Mouse (Mus musculus) C2C12 (cell line): ENCODE measurements around the gene Olfr819. TPM values are rescaled to one million over a fixed set of nuclear protein-coding genes. Genes with fewer than 3 reads are reported as not detected.
"Not testable (repeated sequence)": the region's sequence is repeated elsewhere in the genome, so short reads cannot be mapped to it uniquely, and the experiment has no call there.

ENCODE experiments used
- H3K27me3 ChIP-seq: one replicate; pipeline ENCODE4 v1.6.1; 2011; ENCODE audit not compliant: control insufficient read depth, insufficient read depth, insufficient read length
- H3K36me3 ChIP-seq: one replicate; pipeline ENCODE4 v1.6.1; 2011; ENCODE audit not compliant: control insufficient read depth, insufficient read depth
- H3K4me3 ChIP-seq: one replicate; pipeline ENCODE4 v1.5.1; 2011; ENCODE audit warnings: mild to moderate bottlenecking, control low read depth; ENCODE audit not compliant: poor library complexity, insufficient read depth, severe bottlenecking
- H3K79me2 ChIP-seq: one replicate; pipeline ENCODE4 v1.6.1; 2011; ENCODE audit not compliant: control insufficient read depth, insufficient read depth
- H3K79me3 ChIP-seq: one replicate; pipeline ENCODE4 v1.6.1; 2011; ENCODE audit warnings: low read depth, control low read depth
- H3ac ChIP-seq: one replicate; pipeline ENCODE3; 2011; ENCODE audit warnings: low read depth; ENCODE audit not compliant: control insufficient read depth, insufficient read length
- CTCF ChIP-seq: IDR thresholded peaks from one replicate; pipeline ENCODE4 v1.5.1; 2011; ENCODE audit not compliant: control insufficient read depth, insufficient read depth, insufficient read length
- FOSL1 ChIP-seq: IDR thresholded peaks from one replicate; pipeline ENCODE4 v1.8.0; 2011; ENCODE audit warnings: mild to moderate bottlenecking, low read length; ENCODE audit not compliant: poor library complexity, insufficient read depth, severe bottlenecking
- MAX ChIP-seq: IDR thresholded peaks from one replicate; pipeline ENCODE4 v1.6.1; 2011; ENCODE audit warnings: mild to moderate bottlenecking, control low read depth
- MYOD1 ChIP-seq: IDR thresholded peaks from one replicate; pipeline ENCODE4 v1.6.1; 2011; ENCODE audit warnings: low read depth; ENCODE audit not compliant: control insufficient read depth, insufficient read length
- MYOG ChIP-seq: IDR thresholded peaks from one replicate; pipeline ENCODE4 v1.6.1; 2011; ENCODE audit not compliant: control insufficient read depth, insufficient read length; ENCODE audit errors: extremely low read depth
- long read RNA-seq, 2 experiments: library from polyadenylated mRNA; unstranded; transcript quantifications; one replicate each; pipeline ENCODE4 v2.0.0; 2019 to 2020
- polyA plus RNA-seq: library from polyadenylated mRNA; unstranded; fragments of >200 nt; fragmentation: generic; extraction: Trizol; gene quantifications from one replicate; pipeline ENCODE4 v1.2.1, GENCODE M21; 2012; ENCODE audit warnings: missing spikeins

The Olfr819 gene
- not detected for polyA plus RNA-seq
- long read RNA-seq, experiment 1 = 0 reads
- long read RNA-seq, experiment 2 = 0 reads

GRCm38 (mm10) chr10:129967166-129967565 lies at the start of gene Olfr819:
TSS of gene Olfr819 (minus strand) at chr10:129967266.
- H3K27me3 ChIP-seq = not testable (repeated sequence)

GRCm38 (mm10) chr10:130012321-130012720 lies 45.3 kb upstream of the Olfr819 start, which contains the start of gene Olfr820:
TSS of gene Olfr820 (plus strand) at chr10:130012621.
- no peak within 1 kb of the TSS for H3K4me3 ChIP-seq
- no peak for TF ChIP-seq FOSL1
- no peak for TF ChIP-seq CTCF
- no peak for TF ChIP-seq MYOG
- no peak for TF ChIP-seq MAX
- TF ChIP-seq MYOD1 = no peak
- H3K79me3 ChIP-seq = no peaks in the 10 kb centered on the region
- H3ac ChIP-seq = no peak within 1 kb of the TSS
- no peaks in the 10 kb centered on the region for H3K79me2 ChIP-seq
- H3K36me3 ChIP-seq = no peaks in the 10 kb centered on the region
- no peaks in the 10 kb centered on the region for H3K27me3 ChIP-seq

More at GRCm38 (mm10) chr10:129967166-129967565, at the start of gene Olfr819:
- not testable (repeated sequence) for H3K36me3 ChIP-seq, H3K79me2 ChIP-seq, H3ac ChIP-seq, H3K4me3 ChIP-seq, H3K79me3 ChIP-seq

GRCm38 (mm10) chr10:130005366-130005765 lies 38.3 kb upstream of the Olfr819 start:
- H3K27me3 ChIP-seq, H3K36me3 ChIP-seq, H3K79me2 ChIP-seq, H3K4me3 ChIP-seq, H3ac ChIP-seq, H3K79me3 ChIP-seq: not testable (repeated sequence)

- H3K4me3 ChIP-seq, H3ac ChIP-seq, H3K36me3 ChIP-seq, H3K79me3 ChIP-seq, H3K27me3 ChIP-seq, H3K79me2 ChIP-seq: not testable (repeated sequence)
Measured at GRCm38 (mm10) chr10:130004104-130004503, 37.0 kb upstream of the Olfr819 start.

- not testable (repeated sequence) for H3K36me3 ChIP-seq, H3ac ChIP-seq
Measured at GRCm38 (mm10) chr10:129984962-129985361, 17.9 kb upstream of the Olfr819 start, which contains the start of gene Gm10310. TSS of gene Gm10310 (minus strand) at chr10:129985062.

GRCm38 (mm10) chr10:129981867-129982266 lies 14.8 kb upstream of the Olfr819 start:
- not testable (repeated sequence) for H3K79me2 ChIP-seq, H3K36me3 ChIP-seq, H3ac ChIP-seq, H3K79me3 ChIP-seq, H3K4me3 ChIP-seq, H3K27me3 ChIP-seq

More at GRCm38 (mm10) chr10:129984962-129985361, 17.9 kb upstream of the Olfr819 start, which contains the start of gene Gm10310:
- H3K27me3 ChIP-seq, H3K79me2 ChIP-seq, H3K4me3 ChIP-seq, H3K79me3 ChIP-seq: not testable (repeated sequence)

- H3ac ChIP-seq, H3K4me3 ChIP-seq, H3K79me2 ChIP-seq, H3K27me3 ChIP-seq, H3K36me3 ChIP-seq, H3K79me3 ChIP-seq: not testable (repeated sequence)
Measured at GRCm38 (mm10) chr10:129976040-129976439, 9.0 kb upstream of the Olfr819 start, which contains the start of gene Olfr247. TSS of gene Olfr247 (minus strand) at chr10:129976140.

GRCm38 (mm10) chr10:129972994-129973393 lies 5.9 kb upstream of the Olfr819 start:
- not testable (repeated sequence) for H3K36me3 ChIP-seq, H3ac ChIP-seq, H3K27me3 ChIP-seq

GRCm38 (mm10) chr10:129966232-129966631 lies 834 bp downstream of the Olfr819 start:
- H3K79me2 ChIP-seq, H3K27me3 ChIP-seq, H3K4me3 ChIP-seq, H3K79me3 ChIP-seq, H3K36me3 ChIP-seq, H3ac ChIP-seq: not testable (repeated sequence)

More at GRCm38 (mm10) chr10:129972994-129973393, 5.9 kb upstream of the Olfr819 start:
- not testable (repeated sequence) for H3K79me2 ChIP-seq, H3K4me3 ChIP-seq, H3K79me3 ChIP-seq
